Mouse (Mus musculus) T-helper 2 cell (primary cell): ENCODE measurements around the gene Hsd17b13.
"Not testable (repeated sequence)": the region's sequence is repeated elsewhere in the genome, so short reads cannot be mapped to it uniquely, and the experiment has no call there.

Experiments
- in situ Hi-C: fragments of 300-600 bp; cut with MboI, MseI; formaldehyde crosslinking; loops from one replicate; pipeline ENCODE4 v1.15.1; 2025; ENCODE audit warnings: high pct_unique_total_duplicates

Hsd17b13 gene

GRCm38 (mm10) chr5:103977297-103977696 is at the start of gene Hsd17b13:
Hsd17b13 (minus strand) TSS chr5:103977410.
- in situ Hi-C loops, result no loop called here

GRCm38 (mm10) chr5:104025245-104025854 is 48.1 kb upstream of the Hsd17b13 start:
- in situ Hi-C loops, result no loop called here

GRCm38 (mm10) chr5:104024762-104025161 is 47.6 kb upstream of the Hsd17b13 start:
- in situ Hi-C loops, result no loop called here

GRCm38 (mm10) chr5:104024193-104024592 is 47.0 kb upstream of the Hsd17b13 start:
- in situ Hi-C loops, result not testable (repeated sequence)

- in situ Hi-C loops, result no loop called here
These were observed 46.2 kb upstream of the Hsd17b13 start for GRCm38 (mm10) chr5:104023289-104024020.

- in situ Hi-C loops, result no loop called here
These were observed 45.3 kb upstream of the Hsd17b13 start for GRCm38 (mm10) chr5:104022558-104022957.

GRCm38 (mm10) chr5:104021597-104022378 is 44.6 kb upstream of the Hsd17b13 start, which contains the start of gene Hsd17b11:
Hsd17b11 (minus strand) TSS chr5:104021919.
- in situ Hi-C loops, result no loop called here

GRCm38 (mm10) chr5:104011419-104011818 is 34.2 kb upstream of the Hsd17b13 start:
- in situ Hi-C loops, result no loop called here

- in situ Hi-C loops, result no loop called here
These were observed 33.1 kb upstream of the Hsd17b13 start for GRCm38 (mm10) chr5:104010261-104010660.

- in situ Hi-C loops, result no loop called here
These were observed 32.2 kb upstream of the Hsd17b13 start for GRCm38 (mm10) chr5:104009421-104009820.

GRCm38 (mm10) chr5:104007801-104008200 is 30.6 kb upstream of the Hsd17b13 start:
- in situ Hi-C loops, result no loop called here

GRCm38 (mm10) chr5:104006811-104007210 is 29.6 kb upstream of the Hsd17b13 start:
- in situ Hi-C loops, result no loop called here

GRCm38 (mm10) chr5:104003955-104004354 is 26.7 kb upstream of the Hsd17b13 start:
- in situ Hi-C loops, result no loop called here

GRCm38 (mm10) chr5:104003256-104003931 is 26.2 kb upstream of the Hsd17b13 start:
- in situ Hi-C loops, result no loop called here

GRCm38 (mm10) chr5:104002549-104003255 is 25.5 kb upstream of the Hsd17b13 start:
- in situ Hi-C loops, result no loop called here

GRCm38 (mm10) chr5:103999738-104000137 is 22.5 kb upstream of the Hsd17b13 start:
- in situ Hi-C loops, result loop anchor here (10.0 kb wide), 1 partner anchor 55 kb away; no protein-coding TSS in a partner anchor

GRCm38 (mm10) chr5:103998739-103999138 is 21.5 kb upstream of the Hsd17b13 start:
- in situ Hi-C loops, result loop anchor here (10.0 kb wide), 1 partner anchor 56 kb away; no protein-coding TSS in a partner anchor

GRCm38 (mm10) chr5:103995181-103995580 is 18.0 kb upstream of the Hsd17b13 start:
- in situ Hi-C loops, result loop anchor here (10.0 kb wide), 1 partner anchor 60 kb away; no protein-coding TSS in a partner anchor

GRCm38 (mm10) chr5:103994669-103995068 is 17.5 kb upstream of the Hsd17b13 start:
- in situ Hi-C loops, result loop anchor here (10.0 kb wide), 1 partner anchor 60 kb away; no protein-coding TSS in a partner anchor

- in situ Hi-C loops, result loop anchor here (10.0 kb wide), 1 partner anchor 61 kb away; no protein-coding TSS in a partner anchor
These were observed 16.4 kb upstream of the Hsd17b13 start for GRCm38 (mm10) chr5:103993601-103994000.

GRCm38 (mm10) chr5:103992831-103993230 is 15.6 kb upstream of the Hsd17b13 start:
- in situ Hi-C loops, result loop anchor here (10.0 kb wide), 1 partner anchor 62 kb away; no protein-coding TSS in a partner anchor
